Comparison of ENCODE assay signal across 8 mouse cellular contexts in the genomic region with DNA sequence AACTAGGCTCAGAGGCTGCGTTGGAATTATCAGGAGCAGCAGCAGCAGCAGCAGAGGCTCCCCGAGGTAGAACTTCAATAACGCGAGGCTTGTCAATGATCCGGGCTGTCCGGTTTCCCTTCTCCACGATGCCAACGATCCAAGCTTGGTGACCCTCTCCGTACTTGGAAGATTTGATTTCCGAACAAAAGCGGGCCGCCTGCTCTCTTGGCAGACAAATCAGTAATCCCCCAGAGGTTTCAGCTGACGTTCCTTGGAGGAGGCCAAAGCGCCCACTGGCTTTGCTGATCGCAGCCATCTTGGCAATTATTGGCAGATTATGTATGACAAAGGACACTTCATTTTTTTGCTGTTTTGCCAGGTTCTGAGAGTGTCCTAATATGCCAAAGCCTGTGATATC. TPM values are rescaled to one million over a fixed set of nuclear protein-coding genes. Genes with fewer than 3 reads are reported as not detected.
DNase-seq lines count a peak whose midpoint lies in the region; ATAC-seq and TF ChIP-seq lines count a peak whose summit lies in the region.

No protein-coding gene starts in this region.

- intact Hi-C loops in left cerebral cortex, postnatal 10 days (cut with DNase I), result loop anchor here (2.0 kb wide), 1 partner anchor 36 kb away; no protein-coding TSS in a partner anchor

- no peak for TF ChIP-seq CTCF in kidney, adult 2 months (conservative IDR thresholded peaks at IDR 0.05; ENCODE audit: insufficient read depth, insufficient read length, low read depth, low read length)

- DNase-seq in kidney, adult 2 months, result peak; percentile 35
- no peak for DNase-seq in kidney, postnatal 14 days
- no peak for DNase-seq in urinary bladder, postnatal 14 days (ENCODE audit: low spot score)
- DNase-seq in left cerebral cortex, postnatal 10 days (ENCODE audit: extremely low spot score in 1 of 2, low spot score in 2 of 2), result no peak
- DNase-seq in spleen, postnatal 4 days (ENCODE audit: low spot score in 2 of 2), result no peak

- 59% methylated on average over 15 of the region's 15 CpGs for WGBS in kidney, adult 2 months
- 90% methylated on average over 15 of the region's 15 CpGs for WGBS in hindbrain, embryonic 13.5 days
- WGBS in midbrain, embryonic 13.5 days, result 93% methylated on average over 15 of the region's 15 CpGs

- H3K9ac ChIP-seq in hindbrain, embryonic 13.5 days, result peak overlapping the region; percentile 97; the same call in 1 of the 2 replicates
- 0 out of 2 replicates have a peak overlapping the region, but pooled peaks have one; percentile 23 for H3K9ac ChIP-seq in midbrain, embryonic 13.5 days (replicated peaks)

- no peak overlapping the region for H3K27ac ChIP-seq in kidney, adult 2 months (ENCODE audit: insufficient read depth, low read depth, low read length)
- H3K27ac ChIP-seq in brown adipose tissue, adult 24 weeks (replicated peaks; ENCODE audit: low read depth, low read length), result peak overlapping the region; percentile 85
- 0 out of 2 replicates have a peak overlapping the region, but pooled peaks have one; percentile 92 for H3K27ac ChIP-seq in hindbrain, embryonic 13.5 days
- no peak overlapping the region for H3K27ac ChIP-seq in midbrain, embryonic 13.5 days

- no peaks in the 10 kb centered on the region for H3K27me3 ChIP-seq in kidney, adult 2 months (replicated peaks; ENCODE audit: control insufficient read depth, insufficient read depth, low read length)
- no peaks in the 10 kb centered on the region for H3K27me3 ChIP-seq in hindbrain, embryonic 13.5 days
- H3K27me3 ChIP-seq in midbrain, embryonic 13.5 days, result no peaks in the 10 kb centered on the region

- no peak for ATAC-seq in hindbrain, embryonic 13.5 days (ENCODE audit: low FRiP score)
- ATAC-seq in midbrain, embryonic 13.5 days, result no peak

- H3K9me3 ChIP-seq in hindbrain, embryonic 13.5 days, result 0 out of 2 replicates have a peak, but pooled peaks cover 6% of the 10 kb centered on the region
- H3K9me3 ChIP-seq in midbrain, embryonic 13.5 days, result no peaks in the 10 kb centered on the region

- peaks cover 6% of the 10 kb centered on the region; the same call in 1 of the 2 replicates for H3K36me3 ChIP-seq in kidney, adult 2 months (ENCODE audit: control insufficient read depth, insufficient read depth, low read length)
- H3K36me3 ChIP-seq in hindbrain, embryonic 13.5 days, result peaks cover 32% of the 10 kb centered on the region
- peaks cover 24% of the 10 kb centered on the region for H3K36me3 ChIP-seq in midbrain, embryonic 13.5 days

- peak overlapping the region; percentile 84 for H3K4me3 ChIP-seq in kidney, adult 2 months (ENCODE audit: insufficient read depth, low read depth, low read length)
- peak overlapping the region; percentile 85 for H3K4me3 ChIP-seq in brown adipose tissue, adult 24 weeks (ENCODE audit: insufficient read depth, low read depth, low read length)
- peak overlapping the region; percentile 91 for H3K4me3 ChIP-seq in hindbrain, embryonic 13.5 days
- peak overlapping the region; percentile 72 for H3K4me3 ChIP-seq in midbrain, embryonic 13.5 days (replicated peaks)

- TF ChIP-seq POLR2A in kidney, adult 2 months (IDR thresholded peaks at IDR 0.05; ENCODE audit: low read depth, low read length), result no peak

- H3K4me2 ChIP-seq in hindbrain, embryonic 13.5 days, result peak overlapping the region; percentile 93
- peak overlapping the region; percentile 95 for H3K4me2 ChIP-seq in midbrain, embryonic 13.5 days (replicated peaks)

- peaks cover 18% of the 10 kb centered on the region for H3K4me1 ChIP-seq in kidney, adult 2 months (ENCODE audit: control insufficient read depth, insufficient read depth, low read length)
- H3K4me1 ChIP-seq in brown adipose tissue, adult 24 weeks (ENCODE audit: control insufficient read depth, insufficient read depth, insufficient read length, low read length), result peaks cover 12% of the 10 kb centered on the region; the same call in 1 of the 2 replicates
- H3K4me1 ChIP-seq in hindbrain, embryonic 13.5 days (replicated peaks), result peaks cover 27% of the 10 kb centered on the region
- H3K4me1 ChIP-seq in midbrain, embryonic 13.5 days (replicated peaks), result peaks cover 26% of the 10 kb centered on the region

RNA-seq across cellular contexts. Expression of gene Sephs2, which starts 1.3 kb away (rescaled TPM):
- polyA plus RNA-seq in kidney, adult 2 months (2012; rRNA removed), result 153 and 156 TPM in 2 replicates
- polyA plus RNA-seq in brown adipose tissue, adult 24 weeks (2012; ENCODE audit: insufficient read depth, insufficient read length, missing spikeins), result 125 and 144 TPM in 2 replicates
- 59.7 and 60.7 TPM in 2 replicates for polyA plus RNA-seq in hindbrain, embryonic 13.5 days (2015; fragmentation: Nextera tagmentation; extraction: Ambion mirVana)
- polyA plus RNA-seq in midbrain, embryonic 13.5 days (2015; fragmentation: Nextera tagmentation; extraction: Ambion mirVana), result 52.4 and 54.0 TPM in 2 replicates
- total RNA-seq in left cerebral cortex, postnatal 10 days (2021), result 10 to 100 TPM; 50.6 to 53.7 TPM

RNA-seq across cellular contexts. Expression of gene Dctpp1, which starts 12.1 kb away (rescaled TPM):
- polyA plus RNA-seq in kidney, adult 2 months (2012; rRNA removed), result 68.9 and 70.5 TPM in 2 replicates
- polyA plus RNA-seq in brown adipose tissue, adult 24 weeks (2012; ENCODE audit: insufficient read depth, insufficient read length, missing spikeins), result 38.1 and 41.3 TPM in 2 replicates
- polyA plus RNA-seq in hindbrain, embryonic 13.5 days (2015; fragmentation: Nextera tagmentation; extraction: Ambion mirVana), result 121 and 124 TPM in 2 replicates
- 142 and 143 TPM in 2 replicates for polyA plus RNA-seq in midbrain, embryonic 13.5 days (2015; fragmentation: Nextera tagmentation; extraction: Ambion mirVana)
- total RNA-seq in left cerebral cortex, postnatal 10 days (2021), result 10 to 100 TPM; 40.7 to 40.9 TPM

RNA-seq across cellular contexts. Expression of gene Itgal, which starts 23.5 kb away (rescaled TPM):
- polyA plus RNA-seq in kidney, adult 2 months (2012; rRNA removed), result 2.9 and 7.2 TPM in 2 replicates
- 1.1 and 2.3 TPM in 2 replicates for polyA plus RNA-seq in brown adipose tissue, adult 24 weeks (2012; ENCODE audit: insufficient read depth, insufficient read length, missing spikeins)
- 0.32 and 0.38 TPM in 2 replicates for polyA plus RNA-seq in hindbrain, embryonic 13.5 days (2015; fragmentation: Nextera tagmentation; extraction: Ambion mirVana)
- 0.30 TPM in 2 replicates for polyA plus RNA-seq in midbrain, embryonic 13.5 days (2015; fragmentation: Nextera tagmentation; extraction: Ambion mirVana)
- total RNA-seq in left cerebral cortex, postnatal 10 days (2021), result under 1 TPM; 0.32 to 0.57 TPM

RNA-seq across cellular contexts. Expression of gene Zfp771, which starts 28.5 kb away (rescaled TPM):
- polyA plus RNA-seq in kidney, adult 2 months (2012; rRNA removed), result 48.4 and 85.5 TPM in 2 replicates
- 7.1 and 14.4 TPM in 2 replicates for polyA plus RNA-seq in brown adipose tissue, adult 24 weeks (2012; ENCODE audit: insufficient read depth, insufficient read length, missing spikeins)
- polyA plus RNA-seq in hindbrain, embryonic 13.5 days (2015; fragmentation: Nextera tagmentation; extraction: Ambion mirVana), result 54.4 and 57.4 TPM in 2 replicates
- polyA plus RNA-seq in midbrain, embryonic 13.5 days (2015; fragmentation: Nextera tagmentation; extraction: Ambion mirVana), result 50.5 and 59.7 TPM in 2 replicates
- total RNA-seq in left cerebral cortex, postnatal 10 days (2021), result 10 to 100 TPM; 53.6 to 65.0 TPM

RNA-seq across cellular contexts. Expression of gene Sept1, which starts 39.6 kb away (rescaled TPM):
- 24.1 and 38.4 TPM in 2 replicates for polyA plus RNA-seq in kidney, adult 2 months (2012; rRNA removed)
- 10.9 and 19.3 TPM in 2 replicates for polyA plus RNA-seq in brown adipose tissue, adult 24 weeks (2012; ENCODE audit: insufficient read depth, insufficient read length, missing spikeins)
- polyA plus RNA-seq in hindbrain, embryonic 13.5 days (2015; fragmentation: Nextera tagmentation; extraction: Ambion mirVana), result 21.8 and 23.1 TPM in 2 replicates
- 27.1 and 28.3 TPM in 2 replicates for polyA plus RNA-seq in midbrain, embryonic 13.5 days (2015; fragmentation: Nextera tagmentation; extraction: Ambion mirVana)
- 1 to 10 TPM; 6.0 to 6.1 TPM for total RNA-seq in left cerebral cortex, postnatal 10 days (2021)

Comparison
In these comparisons a context has a peak if more than half of its experiments do, and no peak if none do; other contexts are left out.
1. H3K27ac ChIP-seq: peak in brown adipose tissue, adult 24 weeks (single experiment) and hindbrain, embryonic 13.5 days (single experiment); none in kidney, adult 2 months (single experiment) and midbrain, embryonic 13.5 days (single experiment).
2. Peak in every context shown above with its lines, with median percentiles within 50 percentile points of each other: H3K4me3 ChIP-seq.